Mouse (Mus musculus): Measurements from ENCODE around the gene Myo3b.

GRCm38 (mm10) chr2:70226679-70227078 is 187.8 kb downstream of the Myo3b start:
- no peak for TF ChIP-seq TAL1 (IDR thresholded peaks at IDR 0.05; ENCODE audit: low read length)
- TF ChIP-seq GATA1 (IDR thresholded peaks at IDR 0.05; ENCODE audit: low read length) = no peak

Data from erythroblast, embryonic 14.5 days (primary cell).